Mouse (Mus musculus) midbrain, embryonic 15.5 days (tissue): Measurements from ENCODE around the gene Dhx9. TPM values are rescaled to one million over a fixed set of nuclear protein-coding genes. Genes with fewer than 3 reads are reported as not detected.
A peak's percentile ranks its signal among the peaks of the same experiment; 100 is the strongest.

Experiments
- ATAC-seq: fragments of 200-750 bp; cut with Nextera tagmentation; replicated peaks from 2 replicates; pipeline ENCODE4 v1.8.0; 2017; ENCODE audit warnings: moderate TSS enrichment
- H3K27ac ChIP-seq: fragments of 300-500 bp; sonication (generic); 2 replicates; pipeline ENCODE4 v1.5.1; 2015; ENCODE audit warnings: mild to moderate bottlenecking, inconsistent platforms
- H3K27me3 ChIP-seq: fragments of 300-500 bp; sonication (generic); replicated peaks from 2 replicates; pipeline ENCODE4 v1.6.1; 2015; ENCODE audit warnings: inconsistent platforms
- H3K36me3 ChIP-seq: fragments of 300-500 bp; sonication (generic); replicated peaks from 2 replicates; pipeline ENCODE4 v1.6.1; 2015; ENCODE audit warnings: inconsistent platforms
- H3K4me1 ChIP-seq: fragments of 300-500 bp; sonication (generic); 2 replicates; pipeline ENCODE4 v1.6.1; 2015; ENCODE audit warnings: inconsistent platforms
- H3K4me2 ChIP-seq: fragments of 300-500 bp; sonication (generic); 2 replicates; pipeline ENCODE4 v1.6.1; 2015; ENCODE audit warnings: inconsistent platforms, mild to moderate bottlenecking, moderate library complexity
- H3K4me3 ChIP-seq: fragments of 300-500 bp; sonication (generic); 2 replicates; pipeline ENCODE4 v1.5.1; 2015; ENCODE audit warnings: mild to moderate bottlenecking, inconsistent platforms
- H3K9ac ChIP-seq: fragments of 300-500 bp; sonication (generic); 2 replicates; pipeline ENCODE4 v1.6.1; 2015; ENCODE audit warnings: mild to moderate bottlenecking, inconsistent platforms
- H3K9me3 ChIP-seq: fragments of 300-500 bp; sonication (generic); 2 replicates; pipeline ENCODE4 v1.6.1; 2016; ENCODE audit warnings: inconsistent platforms
- WGBS: fragments of 180-500 bp; shearing (Covaris S2); methylation state at CpG from one replicate; pipeline ENCODE4 v1.1.7; 2015; ENCODE audit warnings: mixed read lengths; 5-methylcytosine and 5-hydroxymethylcytosine counted together
- polyA plus RNA-seq: library from polyadenylated mRNA; unstranded; fragments of >200 nt; fragmentation: Nextera tagmentation; extraction: Ambion mirVana; gene quantifications from 2 replicates; pipeline ENCODE4 v1.2.1, GENCODE M21; 2015

Dhx9 gene
- polyA plus RNA-seq, 1 experiment from 2014 or later: 36.3 TPM

DNA sequence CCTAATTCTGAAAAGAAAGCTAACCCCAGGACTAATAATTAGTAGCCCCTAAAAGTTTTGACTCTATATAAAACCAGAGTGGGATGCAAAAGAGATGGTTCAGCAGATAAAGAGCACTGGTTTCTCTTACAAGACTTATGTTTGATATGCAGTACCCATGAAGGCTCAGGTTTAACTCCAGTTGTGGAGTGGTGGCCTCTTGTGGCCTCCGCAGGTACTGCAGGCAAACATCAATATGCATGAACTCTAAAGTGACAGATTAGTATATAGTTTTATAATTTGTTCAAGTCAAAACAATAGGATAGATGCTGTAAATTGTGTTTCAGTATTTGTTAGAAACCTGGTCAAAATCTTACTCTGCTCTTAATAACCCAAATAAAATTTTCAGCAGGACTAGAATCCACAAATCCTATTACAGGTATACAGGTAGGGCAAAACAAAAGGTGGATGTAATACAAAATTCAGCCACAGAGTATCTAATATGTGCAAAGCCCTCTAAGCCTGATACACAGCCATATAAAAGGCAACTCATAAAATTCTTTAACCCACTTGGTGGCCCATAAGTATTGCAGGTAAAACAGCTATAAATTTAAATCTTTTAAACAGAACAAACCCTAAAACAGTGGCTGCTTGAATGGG lies 7.0 kb downstream of the Dhx9 start:
- Histone ChIP-seq H3K4me1 (peaks cover 21% of the 10 kb centered on the region), H3K36me3 (peaks cover 44% of the 10 kb centered on the region), H3K27me3 (no peaks in the 10 kb centered on the region), H3K4me2 (no peak overlapping the region), H3K9ac (no peak overlapping the region), H3K27ac (no peak overlapping the region), H3K4me3 (no peak overlapping the region), H3K9me3 (no peaks in the 10 kb centered on the region)
- WGBS: 58% methylated on average over 1 of the region's 1 CpGs
- ATAC-seq: peak; percentile 28; the same call in 1 of the 2 replicates

DNA sequence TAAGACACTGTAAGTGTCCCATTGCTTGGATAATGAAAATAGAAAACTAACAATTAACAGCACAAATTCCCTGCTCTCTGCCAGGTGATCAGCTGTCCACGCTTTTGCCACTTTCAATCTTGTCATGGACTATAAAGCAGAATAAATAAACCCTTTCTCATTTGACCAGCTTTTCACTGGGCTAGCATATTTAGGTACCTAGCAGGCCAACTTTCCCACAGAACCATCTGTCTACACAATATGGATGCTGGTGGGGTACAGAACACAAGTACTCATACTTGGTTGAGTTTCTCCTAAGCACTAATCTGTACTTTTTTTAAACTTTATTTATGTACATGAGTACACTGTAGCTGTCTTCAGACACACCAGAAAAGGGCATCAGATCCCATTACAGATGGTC lies 8.2 kb downstream of the Dhx9 start:
- Histone ChIP-seq H3K4me1 (peaks cover 9% of the 10 kb centered on the region), H3K36me3 (peaks cover 51% of the 10 kb centered on the region), H3K27ac (no peak overlapping the region), H3K4me3 (no peak overlapping the region), H3K4me2 (no peak overlapping the region), H3K9me3 (no peaks in the 10 kb centered on the region), H3K9ac (no peak overlapping the region), H3K27me3 (no peaks in the 10 kb centered on the region)
- no peak for ATAC-seq
- 90% methylated on average over 1 of the region's 1 CpGs for WGBS

DNA sequence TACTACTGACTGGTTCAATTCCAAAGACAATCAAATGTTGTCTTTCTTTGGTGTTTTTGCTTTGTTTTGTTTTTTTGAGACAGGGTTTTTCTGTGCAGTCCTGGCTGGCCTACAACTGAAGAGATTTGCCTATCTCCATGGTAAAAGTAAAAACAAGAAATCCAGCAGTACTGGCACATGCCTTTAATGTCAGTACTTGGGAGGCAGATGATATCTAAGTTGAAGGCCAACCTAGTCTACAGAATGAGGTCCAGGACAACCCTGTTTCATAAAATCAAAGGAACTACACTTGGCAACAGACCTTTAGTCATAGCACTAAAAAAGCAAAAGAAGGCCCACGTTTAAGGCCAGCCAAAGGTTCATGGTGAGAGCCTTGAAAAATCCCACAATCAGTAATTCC lies 25.7 kb downstream of the Dhx9 start:
- H3K4me3 ChIP-seq: no peak overlapping the region
- WGBS: 92% methylated on average over 1 of the region's 1 CpGs

DNA sequence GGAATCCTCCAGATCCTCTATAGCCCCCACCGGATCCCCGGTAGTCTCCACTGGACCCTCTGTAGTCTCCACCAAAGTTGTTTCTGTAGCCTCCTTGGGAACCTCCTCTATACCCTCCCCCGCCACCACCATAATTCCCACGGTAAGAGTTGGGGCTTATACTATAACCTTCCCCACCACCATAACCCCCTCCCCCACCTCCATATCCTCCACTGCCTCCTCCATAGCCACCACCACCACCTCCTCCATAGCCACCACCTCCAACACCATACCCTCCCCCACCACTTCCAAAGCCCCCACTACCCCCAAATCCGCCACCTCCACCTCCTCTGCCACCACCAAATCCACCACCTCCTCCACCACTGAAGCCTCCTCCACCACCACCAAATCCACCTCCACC lies 31.3 kb downstream of the Dhx9 start:
- Histone ChIP-seq H3K36me3 (peaks cover 39% of the 10 kb centered on the region), H3K27ac (no peak overlapping the region), H3K27me3 (no peaks in the 10 kb centered on the region), H3K4me2 (no peak overlapping the region), H3K4me3 (no peak overlapping the region), H3K4me1 (no peaks in the 10 kb centered on the region), H3K9me3 (no peaks in the 10 kb centered on the region), H3K9ac (no peak overlapping the region)
- ATAC-seq: no peak; the same call in 1 of the 2 replicates
- 90% methylated on average over 5 of the region's 5 CpGs for WGBS

More for the DNA sequence above, 25.7 kb downstream of the Dhx9 start:
- no peak overlapping the region for H3K27ac ChIP-seq
- no peak overlapping the region for H3K9ac ChIP-seq
- no peaks in the 10 kb centered on the region for H3K27me3 ChIP-seq
- no peak for ATAC-seq
- no peaks in the 10 kb centered on the region for H3K9me3 ChIP-seq
- H3K36me3 ChIP-seq: peaks cover 62% of the 10 kb centered on the region
- no peak overlapping the region for H3K4me2 ChIP-seq
- H3K4me1 ChIP-seq: no peaks in the 10 kb centered on the region

DNA sequence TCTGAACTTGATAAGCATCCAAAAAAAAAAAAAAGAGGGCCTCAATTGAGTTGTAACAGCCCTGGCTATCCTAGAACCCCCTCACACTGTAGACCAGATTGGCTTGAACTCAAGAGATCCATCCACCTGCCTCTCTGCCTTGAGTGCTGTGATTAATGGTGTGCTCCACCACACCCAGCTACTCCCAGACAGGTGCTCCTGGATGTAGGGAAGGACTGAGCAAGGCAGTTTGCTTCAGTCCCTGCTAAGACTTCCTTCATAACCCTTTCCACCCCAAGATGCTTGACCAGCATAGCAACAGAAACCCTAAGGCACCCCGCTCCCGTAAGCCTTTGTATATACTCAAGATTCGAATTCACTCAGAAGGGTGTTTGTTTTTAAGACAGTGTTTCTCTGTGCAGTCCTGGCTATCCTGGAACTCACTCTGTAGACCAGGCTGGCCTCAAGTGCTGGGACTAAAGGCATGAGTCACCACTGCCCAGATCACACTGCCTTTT lies 34.3 kb downstream of the Dhx9 start:
- no peak overlapping the region for H3K4me2 ChIP-seq
- no peak for ATAC-seq
- 82% methylated on average over 3 of the region's 3 CpGs for WGBS
- H3K9me3 ChIP-seq: no peaks in the 10 kb centered on the region
- no peak overlapping the region for H3K4me3 ChIP-seq
- H3K27me3 ChIP-seq: no peaks in the 10 kb centered on the region
- H3K36me3 ChIP-seq: peaks cover 16% of the 10 kb centered on the region; the same call in 1 of the 2 replicates
- no peaks in the 10 kb centered on the region for H3K4me1 ChIP-seq
- H3K9ac ChIP-seq: no peak overlapping the region
- H3K27ac ChIP-seq: no peak overlapping the region

DNA sequence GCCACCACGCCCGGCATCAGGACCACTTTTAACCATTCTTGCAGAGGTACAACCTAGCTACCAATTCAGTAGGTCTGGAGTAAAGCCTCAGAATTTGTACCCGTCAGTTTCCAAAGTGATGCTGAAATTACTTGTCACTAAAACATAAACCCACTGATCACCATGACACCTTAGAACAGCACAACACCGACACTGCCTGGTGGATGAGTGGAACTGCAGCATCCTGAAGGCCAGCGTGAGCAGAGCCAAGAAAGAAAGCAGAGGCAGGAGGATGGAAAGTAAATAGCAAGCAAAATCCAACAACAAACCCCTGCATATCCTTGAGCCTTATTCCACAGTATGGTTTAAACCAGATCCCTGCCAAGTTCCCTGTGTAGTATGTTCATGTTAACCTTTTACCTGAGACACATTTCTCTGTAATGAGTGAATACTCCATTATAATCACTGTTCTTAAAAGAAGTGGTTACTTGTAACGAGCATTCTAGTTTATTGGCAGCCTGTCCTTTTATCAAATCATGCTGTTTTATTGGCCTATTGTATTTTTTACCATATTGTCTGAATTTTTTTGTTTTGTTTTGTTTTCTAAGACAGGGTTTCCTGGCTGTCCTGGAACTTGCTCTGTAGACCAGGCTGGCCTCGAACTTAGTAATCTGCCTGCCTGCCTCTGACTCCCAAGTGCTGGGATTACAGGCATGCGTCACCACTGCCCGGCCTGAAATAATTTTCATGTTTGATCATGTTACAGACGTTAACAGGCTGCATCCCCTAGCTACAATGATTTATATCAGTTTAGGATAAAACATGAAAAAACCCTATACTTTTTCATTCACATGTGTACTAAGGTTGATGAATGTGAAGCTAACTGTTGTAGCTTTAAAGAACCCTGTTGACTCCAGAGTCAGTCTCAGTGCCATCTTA lies 36.0 kb downstream of the Dhx9 start:
- H3K4me2 ChIP-seq: no peak overlapping the region
- H3K27ac ChIP-seq: no peak overlapping the region
- peak; percentile 61; the same call in 1 of the 2 replicates for ATAC-seq
- H3K4me3 ChIP-seq: no peak overlapping the region
- H3K27me3 ChIP-seq: no peaks in the 10 kb centered on the region
- peaks cover 5% of the 10 kb centered on the region; the same call in 1 of the 2 replicates for H3K36me3 ChIP-seq
- 76% methylated on average over 10 of the region's 10 CpGs for WGBS
- no peaks in the 10 kb centered on the region for H3K4me1 ChIP-seq
- H3K9ac ChIP-seq: no peak overlapping the region
- H3K9me3 ChIP-seq: no peaks in the 10 kb centered on the region

DNA sequence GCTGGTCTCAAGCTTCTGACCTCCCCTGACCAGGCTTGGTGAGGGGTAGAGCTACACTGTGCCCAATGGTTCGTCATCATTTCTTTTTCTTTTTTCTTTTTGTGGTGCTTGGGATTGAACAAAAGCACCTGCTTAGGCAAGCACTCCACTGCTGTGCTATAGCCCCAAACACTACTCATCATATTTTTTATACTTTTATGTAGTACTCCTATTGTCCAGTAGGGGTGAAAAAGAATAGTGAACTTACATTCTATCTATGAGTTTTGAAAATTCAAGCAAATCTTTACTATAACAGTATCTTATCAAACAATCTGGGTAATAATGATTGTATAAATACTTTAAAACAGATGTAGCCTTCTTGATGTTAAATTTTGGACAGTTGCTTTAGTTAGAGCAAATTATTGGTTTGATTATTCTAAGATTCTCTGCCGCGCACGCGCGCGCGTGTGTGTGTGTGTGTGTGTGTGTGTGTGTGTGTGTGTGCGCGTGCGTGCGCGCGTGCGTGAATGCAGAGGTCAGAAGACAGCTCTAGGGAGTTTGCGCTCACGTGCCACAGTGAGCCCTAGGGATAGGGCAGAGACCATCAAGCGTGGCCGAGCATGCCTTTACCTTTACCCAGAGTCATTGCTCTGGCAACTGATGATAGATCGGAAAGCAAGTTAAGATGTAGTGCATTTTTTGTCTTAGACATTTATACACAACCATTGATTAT lies 41.2 kb downstream of the Dhx9 start:
- H3K4me1 ChIP-seq: no peaks in the 10 kb centered on the region
- ATAC-seq: no peak
- H3K27me3 ChIP-seq: no peaks in the 10 kb centered on the region
- H3K27ac ChIP-seq: no peak overlapping the region
- no peaks in the 10 kb centered on the region for H3K36me3 ChIP-seq
- H3K4me3 ChIP-seq: no peak overlapping the region
- H3K9ac ChIP-seq: no peak overlapping the region
- H3K9me3 ChIP-seq: no peaks in the 10 kb centered on the region
- 94% methylated on average over 20 of the region's 20 CpGs for WGBS
- no peak overlapping the region for H3K4me2 ChIP-seq

DNA sequence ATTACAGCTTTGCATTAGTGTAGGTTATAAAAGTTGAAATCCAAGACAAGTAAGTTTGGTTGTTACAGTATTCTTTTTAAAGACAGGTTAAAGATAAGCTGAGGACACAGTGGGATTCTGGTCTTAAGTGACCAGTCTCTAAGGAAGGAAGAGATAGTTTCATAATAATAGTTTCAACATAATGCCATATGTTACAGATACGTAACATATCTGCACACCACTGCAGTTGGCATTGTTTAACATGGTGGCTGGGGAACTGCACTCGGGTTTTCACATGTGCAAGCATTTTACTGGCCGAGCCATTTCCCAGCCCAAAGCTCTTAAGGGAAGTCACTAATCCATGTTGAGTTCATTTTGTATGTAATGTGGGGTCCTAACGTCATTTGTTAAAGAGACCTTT lies 43.8 kb downstream of the Dhx9 start:
- WGBS: 83% methylated on average over 4 of the region's 4 CpGs
- Histone ChIP-seq H3K4me1 (no peaks in the 10 kb centered on the region), H3K4me3 (no peak overlapping the region), H3K27me3 (no peaks in the 10 kb centered on the region), H3K4me2 (no peak overlapping the region), H3K9ac (no peak overlapping the region), H3K36me3 (no peaks in the 10 kb centered on the region), H3K9me3 (no peaks in the 10 kb centered on the region), H3K27ac (no peak overlapping the region)
- ATAC-seq: no peak

DNA sequence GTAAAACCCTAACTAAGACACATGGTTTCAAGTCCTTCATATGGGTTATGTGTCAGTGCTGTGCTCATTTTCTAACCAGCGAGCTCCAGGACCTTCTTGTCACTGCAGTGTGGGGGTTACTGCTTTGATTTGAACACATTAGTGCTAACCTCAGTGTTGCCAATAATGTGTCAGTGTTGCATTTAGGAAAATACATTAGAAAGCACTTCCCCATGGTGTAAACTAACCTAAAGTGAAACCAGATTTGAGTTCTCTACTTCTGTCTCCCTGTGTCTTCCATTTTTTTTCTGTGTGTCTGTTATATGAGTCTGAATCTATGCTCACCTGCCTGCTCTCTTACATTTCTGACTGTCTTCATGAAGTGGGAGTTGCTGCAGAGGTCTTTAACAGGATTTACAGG lies 44.4 kb downstream of the Dhx9 start:
- no peaks in the 10 kb centered on the region for H3K36me3 ChIP-seq
- no peak overlapping the region for H3K4me2 ChIP-seq
- ATAC-seq: no peak
- no peak overlapping the region for H3K27ac ChIP-seq
- H3K9ac ChIP-seq: no peak overlapping the region
- 91% methylated on average over 1 of the region's 1 CpGs for WGBS
- H3K9me3 ChIP-seq: no peaks in the 10 kb centered on the region
- no peaks in the 10 kb centered on the region for H3K4me1 ChIP-seq
- H3K4me3 ChIP-seq: no peak overlapping the region
- no peaks in the 10 kb centered on the region for H3K27me3 ChIP-seq

DNA sequence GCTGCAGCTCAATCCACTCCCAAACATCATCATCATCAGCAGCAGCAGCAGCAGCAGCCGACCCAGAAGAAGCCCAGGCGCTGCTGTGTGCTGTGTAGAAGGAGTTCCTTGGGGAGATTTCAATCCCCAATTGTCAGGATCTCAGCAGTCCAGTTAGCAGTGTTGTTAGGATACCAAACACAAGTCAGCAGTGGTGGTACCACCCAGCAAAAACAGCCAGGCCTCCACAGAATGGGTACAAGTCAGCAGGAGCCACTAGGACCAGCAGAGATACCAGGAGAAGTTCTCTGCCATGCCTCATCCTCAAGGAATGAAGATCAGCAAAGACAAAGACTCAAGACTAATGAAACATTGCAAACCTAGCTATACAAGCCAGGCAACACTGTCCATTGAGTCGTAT lies 45.8 kb downstream of the Dhx9 start:
- Histone ChIP-seq H3K27ac (no peak overlapping the region), H3K9me3 (no peaks in the 10 kb centered on the region), H3K36me3 (no peaks in the 10 kb centered on the region), H3K4me2 (no peak overlapping the region), H3K9ac (no peak overlapping the region), H3K4me3 (no peak overlapping the region), H3K4me1 (no peaks in the 10 kb centered on the region), H3K27me3 (no peaks in the 10 kb centered on the region)
- ATAC-seq: no peak
- 84% methylated on average over 3 of the region's 3 CpGs for WGBS

DNA sequence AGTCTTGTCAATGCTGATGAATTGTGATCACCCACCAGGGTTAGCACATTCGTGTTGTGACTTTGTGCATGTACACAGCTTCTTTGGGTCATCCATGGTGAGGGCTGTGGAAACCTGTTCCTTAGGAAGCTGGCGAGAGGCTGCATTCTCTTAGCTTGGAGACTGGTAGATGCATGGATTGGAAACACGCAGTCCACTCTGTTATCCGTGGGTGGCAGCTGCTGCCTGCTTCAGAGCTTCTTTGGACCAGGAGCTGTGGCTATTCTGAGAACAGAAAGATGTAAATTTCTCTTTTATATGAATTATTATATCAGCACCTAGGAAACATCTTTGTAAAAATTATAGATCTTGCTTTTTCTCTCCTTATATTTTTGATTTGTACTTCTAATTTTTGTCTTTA lies 46.7 kb downstream of the Dhx9 start:
- 85% methylated on average over 4 of the region's 4 CpGs for WGBS
- no peaks in the 10 kb centered on the region for H3K9me3 ChIP-seq
- no peaks in the 10 kb centered on the region for H3K36me3 ChIP-seq
- H3K27me3 ChIP-seq: no peaks in the 10 kb centered on the region
- H3K4me1 ChIP-seq: no peaks in the 10 kb centered on the region
- H3K4me3 ChIP-seq: no peak overlapping the region
- H3K9ac ChIP-seq: no peak overlapping the region
- H3K4me2 ChIP-seq: no peak overlapping the region
- no peak for ATAC-seq
- H3K27ac ChIP-seq: no peak overlapping the region

DNA sequence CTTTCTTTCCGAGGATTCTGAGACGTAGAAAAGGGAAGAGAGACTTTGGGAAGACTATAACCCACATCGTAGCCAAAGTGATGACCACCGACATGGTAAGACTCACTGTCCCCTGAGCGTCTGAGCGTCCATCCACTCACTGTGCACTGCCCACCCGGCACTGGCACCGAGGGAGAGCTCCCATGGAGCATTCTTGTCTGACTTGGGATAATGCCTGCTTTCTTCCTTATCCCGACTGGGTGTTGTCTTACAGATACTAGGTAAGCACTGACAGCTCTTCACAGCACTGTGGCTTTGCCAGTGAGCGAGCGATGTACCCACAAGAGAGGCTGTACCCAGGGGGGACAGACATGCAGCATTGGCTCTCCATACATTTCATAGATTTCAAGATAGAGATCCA lies 49.9 kb downstream of the Dhx9 start:
- H3K27me3 ChIP-seq: no peaks in the 10 kb centered on the region
- no peak for ATAC-seq
- WGBS: 89% methylated on average over 11 of the region's 11 CpGs
- no peak overlapping the region for H3K27ac ChIP-seq
- no peak overlapping the region for H3K9ac ChIP-seq
- no peaks in the 10 kb centered on the region for H3K4me1 ChIP-seq
- H3K4me2 ChIP-seq: no peak overlapping the region
- H3K36me3 ChIP-seq: no peaks in the 10 kb centered on the region
- H3K4me3 ChIP-seq: no peak overlapping the region
- no peaks in the 10 kb centered on the region for H3K9me3 ChIP-seq
